Mouse (Mus musculus): Measurements from ENCODE around the gene Olfr749. TPM values are rescaled to one million over a fixed set of nuclear protein-coding genes. Genes with fewer than 3 reads are reported as not detected.

The Olfr749 gene
- polyA plus RNA-seq (2012; ENCODE audit: low replicate concordance): not detected in 2 replicates

GRCm38 (mm10) chr14:50744994-50745393, at the start of gene Olfr749:
TSS of gene Olfr749 (minus strand) at chr14:50745094.

GRCm38 (mm10) chr14:50785251-50785637, 40.4 kb upstream of the Olfr749 start, which contains the start of gene Ttc5:
TSS of gene Ttc5 (minus strand) at chr14:50785519.

GRCm38 (mm10) chr14:50707073-50707472, 37.8 kb downstream of the Olfr749 start, which contains the start of gene Olfr748:
TSS of gene Olfr748 (plus strand) at chr14:50707373.

GRCm38 (mm10) chr14:50693106-50693505, 51.8 kb downstream of the Olfr749 start, which contains the start of gene Olfr747:
TSS of gene Olfr747 (minus strand) at chr14:50693206.

Other genes starting within 250 kb of the Olfr749 start
- not detected in 2 replicates for gene Olfr742, start 241.5 kb downstream of the Olfr749 start, polyA plus RNA-seq (2012; ENCODE audit: low replicate concordance)
- not detected in 2 replicates for gene Olfr743, start 223.3 kb downstream of the Olfr749 start, polyA plus RNA-seq (2012; ENCODE audit: low replicate concordance)
- not detected in 2 replicates for gene Olfr744, start 130.2 kb downstream of the Olfr749 start, polyA plus RNA-seq (2012; ENCODE audit: low replicate concordance)
- gene Olfr745, start 105.7 kb downstream of the Olfr749 start, polyA plus RNA-seq (2012; ENCODE audit: low replicate concordance): not detected in 2 replicates
- gene Olfr746, start 98.0 kb downstream of the Olfr749 start, polyA plus RNA-seq (2012; ENCODE audit: low replicate concordance): not detected in 2 replicates
- gene Olfr747, start 51.9 kb downstream of the Olfr749 start, polyA plus RNA-seq (2012; ENCODE audit: low replicate concordance): not detected in 2 replicates
- not detected in 2 replicates for gene Olfr748, start 37.7 kb downstream of the Olfr749 start, polyA plus RNA-seq (2012; ENCODE audit: low replicate concordance)
- gene Ttc5, start 40.4 kb upstream of the Olfr749 start, polyA plus RNA-seq (2012; ENCODE audit: low replicate concordance): 9.5 and 54.2 TPM in 2 replicates
- 0.25 TPM in 1 of 2 replicates, not detected in the other for gene Ccnb1ip1, start 62.6 kb upstream of the Olfr749 start, polyA plus RNA-seq (2012; ENCODE audit: low replicate concordance)
- gene Parp2, start 62.7 kb upstream of the Olfr749 start, polyA plus RNA-seq (2012; ENCODE audit: low replicate concordance): 3.1 and 4.2 TPM in 2 replicates
- 8.1 and 9.7 TPM in 2 replicates for gene Tep1, start 125.5 kb upstream of the Olfr749 start, polyA plus RNA-seq (2012; ENCODE audit: low replicate concordance)
- 0.11 and 0.61 TPM in 2 replicates for gene Klhl33, start 152.4 kb upstream of the Olfr749 start, polyA plus RNA-seq (2012; ENCODE audit: low replicate concordance)
- gene Osgep, start 179.8 kb upstream of the Olfr749 start, polyA plus RNA-seq (2012; ENCODE audit: low replicate concordance): 23.9 and 61.6 TPM in 2 replicates
- gene Apex1, start 179.9 kb upstream of the Olfr749 start, polyA plus RNA-seq (2012; ENCODE audit: low replicate concordance): 20.9 and 45.6 TPM in 2 replicates
- gene Pip4p1, start 185.8 kb upstream of the Olfr749 start, polyA plus RNA-seq (2012; ENCODE audit: low replicate concordance): 151 and 508 TPM in 2 replicates
- 1.7 and 1.8 TPM in 2 replicates for gene Pnp, start 186.0 kb upstream of the Olfr749 start, polyA plus RNA-seq (2012; ENCODE audit: low replicate concordance)
- gene Gm49342, start 199.4 kb upstream of the Olfr749 start, polyA plus RNA-seq (2012; ENCODE audit: low replicate concordance): 1.7 TPM in 1 of 2 replicates, not detected in the other
- not detected in 2 replicates for gene Pnp2, start 210.9 kb upstream of the Olfr749 start, polyA plus RNA-seq (2012; ENCODE audit: low replicate concordance)